Mouse (Mus musculus) neutrophil, adult 5-6 weeks (primary cell): ENCODE results near the gene Enho. TPM values are rescaled to one million over a fixed set of nuclear protein-coding genes. Genes with fewer than 3 reads are reported as not detected.

Experiments used
- ATAC-seq: fragments of 151-379, 151-347 bp; 2 replicates; pipeline ENCODE4 v1.8.0; 2017; ENCODE audit warnings: mild to moderate bottlenecking, moderate TSS enrichment; ENCODE audit not compliant: insufficient number of reproducible peaks, poor library complexity, low FRiP score, severe bottlenecking; ENCODE audit errors: extremely low read depth
- total RNA-seq: library from RNA; stranded (forward); fragments of 200-1000 nt; gene quantifications from 2 replicates; pipeline ENCODE4 v1.2.3, GENCODE M21; 2017

Gene Enho
- total RNA-seq, 1 experiment from 2014 or later: not detected

- no peak for ATAC-seq
These were observed 3.1 kb downstream of the Enho start for GRCm38 (mm10) chr4:41636882-41637635.

- ATAC-seq: no peak
These were observed 3.8 kb downstream of the Enho start for GRCm38 (mm10) chr4:41636366-41636765.

GRCm38 (mm10) chr4:41635906-41636305 is 4.2 kb downstream of the Enho start:
- ATAC-seq: no peak

GRCm38 (mm10) chr4:41635224-41635623 is 4.9 kb downstream of the Enho start:
- no peak for ATAC-seq

GRCm38 (mm10) chr4:41634631-41635030 is 5.5 kb downstream of the Enho start:
- no peak for ATAC-seq

- no peak for ATAC-seq
These were observed 7.1 kb downstream of the Enho start for GRCm38 (mm10) chr4:41633001-41633400.

- ATAC-seq: no peak
These were observed 8.7 kb downstream of the Enho start for GRCm38 (mm10) chr4:41631390-41631789.

GRCm38 (mm10) chr4:41630196-41630595 is 9.9 kb downstream of the Enho start:
- no peak for ATAC-seq

GRCm38 (mm10) chr4:41628202-41628927 is 11.8 kb downstream of the Enho start:
- ATAC-seq: peak; percentile 44; the same call in 1 of the 2 replicates

- no peak for ATAC-seq
These were observed 18.1 kb downstream of the Enho start for GRCm38 (mm10) chr4:41622071-41622470.

- no peak for ATAC-seq
These were observed 21.0 kb downstream of the Enho start for GRCm38 (mm10) chr4:41618916-41619746.

- ATAC-seq: no peak
These were observed 24.2 kb downstream of the Enho start for GRCm38 (mm10) chr4:41615661-41616599.

- peak; percentile 42 for ATAC-seq
These were observed 26.0 kb downstream of the Enho start for GRCm38 (mm10) chr4:41614156-41614555.

GRCm38 (mm10) chr4:41612166-41612565 is 28.0 kb downstream of the Enho start:
- no peak for ATAC-seq

- no peak for ATAC-seq
These were observed 29.5 kb downstream of the Enho start for GRCm38 (mm10) chr4:41610594-41610980.

GRCm38 (mm10) chr4:41609681-41610593 is 30.2 kb downstream of the Enho start:
- no peak for ATAC-seq

GRCm38 (mm10) chr4:41606784-41607183 is 33.3 kb downstream of the Enho start:
- no peak for ATAC-seq
